Mouse (Mus musculus): ENCODE results near the gene Rasgef1b.

GRCm38 (mm10) chr5:99413851-99414250 is 315.0 kb downstream of the Rasgef1b start:
- TF ChIP-seq POLR2A (IDR thresholded peaks at IDR 0.05; ENCODE audit: insufficient read length, low read depth) (no peak), REST (IDR thresholded peaks at IDR 0.05; ENCODE audit: insufficient read depth, insufficient read length) (no peak), TCF12 (IDR thresholded peaks at IDR 0.05; ENCODE audit: insufficient read depth, poor library complexity, severe bottlenecking) (no peak), MAX (IDR thresholded peaks at IDR 0.05; ENCODE audit: low read depth) (no peak), USF1 (IDR thresholded peaks at IDR 0.05; ENCODE audit: low read depth) (no peak), MYOG (IDR thresholded peaks at IDR 0.05; ENCODE audit: control insufficient read depth in 1 of 3, insufficient read depth in 1 of 3, insufficient read length in 2 of 3, low read depth in 2 of 3) (no peak)
